Mouse (Mus musculus) hindbrain, postnatal 0 days (tissue): Measurements from ENCODE around the gene Exosc5. TPM values are rescaled to one million over a fixed set of nuclear protein-coding genes. Genes with fewer than 3 reads are reported as not detected.

Experiments used
- ATAC-seq: fragments of 200-750 bp; cut with Nextera tagmentation; 2 replicates; pipeline ENCODE4 v1.8.0; 2017; ENCODE audit warnings: mild to moderate bottlenecking, moderate TSS enrichment, moderate library complexity
- DNase-seq: peaks from one replicate; pipeline ENCODE4 v3.0.0-alpha.2; 2015; ENCODE audit warnings: low spot score
- H3K27ac ChIP-seq: fragments of 300-500 bp; sonication (generic); 2 replicates; pipeline ENCODE4 v1.5.1; 2014; ENCODE audit warnings: mild to moderate bottlenecking
- H3K27me3 ChIP-seq: fragments of 300-500 bp; sonication (generic); 2 replicates; pipeline ENCODE4 v1.6.1; 2014; ENCODE audit warnings: low read length, mixed read lengths; ENCODE audit not compliant: insufficient read depth
- H3K36me3 ChIP-seq: fragments of 300-500 bp; sonication (generic); 2 replicates; pipeline ENCODE4 v1.6.1; 2014; ENCODE audit warnings: low read length, mixed read lengths; ENCODE audit not compliant: insufficient read depth
- H3K4me1 ChIP-seq: fragments of 300-500 bp; sonication (generic); 2 replicates; pipeline ENCODE4 v1.6.1; 2014; ENCODE audit warnings: antibody characterized with exemption, low read length, mixed read lengths; ENCODE audit not compliant: insufficient read depth
- H3K4me2 ChIP-seq: fragments of 300-500 bp; sonication (generic); 2 replicates; pipeline ENCODE4 v1.6.1; 2014; ENCODE audit warnings: low read depth, mild to moderate bottlenecking, low read length, moderate library complexity, mixed read lengths
- H3K4me3 ChIP-seq: fragments of 300-500 bp; sonication (generic); 2 replicates; pipeline ENCODE4 v1.5.1; 2014; ENCODE audit warnings: low read length
- H3K9ac ChIP-seq: fragments of 300-500 bp; sonication (generic); replicated peaks from 2 replicates; pipeline ENCODE4 v1.6.1; 2014; ENCODE audit warnings: mild to moderate bottlenecking, low read length, moderate library complexity, mixed read lengths
- H3K9me3 ChIP-seq: fragments of 300-500 bp; sonication (generic); 2 replicates; pipeline ENCODE4 v1.6.1; 2016; ENCODE audit warnings: low read length, mixed read lengths
- CTCF ChIP-seq: IDR thresholded peaks from 2 replicates; pipeline ENCODE4 v1.5.1; 2016; ENCODE audit warnings: antibody characterized with exemption, control low read depth, low read depth
- WGBS: fragments of 180-500 bp; shearing (Covaris S2); extraction: QIAGEN DNeasy Blood & Tissue Kit; methylation state at CpG from one replicate; pipeline ENCODE4 v1.1.7; 2014; 5-methylcytosine and 5-hydroxymethylcytosine counted together
- polyA plus RNA-seq: library from polyadenylated mRNA; unstranded; fragments of >200 nt; fragmentation: Nextera tagmentation; extraction: Ambion mirVana; gene quantifications from 2 replicates; pipeline ENCODE4 v1.2.1, GENCODE M21; 2015
- total RNA-seq: library from RNA; depleted of rRNA; stranded (reverse); fragments of >200 nt; gene quantifications from 2 replicates; pipeline ENCODE4 v1.2.3, GENCODE M21; 2014

The Exosc5 gene
- total and polyA plus RNA-seq, 2 experiments from 2014 or later, result 33.9 to 39.2 TPM

DNA sequence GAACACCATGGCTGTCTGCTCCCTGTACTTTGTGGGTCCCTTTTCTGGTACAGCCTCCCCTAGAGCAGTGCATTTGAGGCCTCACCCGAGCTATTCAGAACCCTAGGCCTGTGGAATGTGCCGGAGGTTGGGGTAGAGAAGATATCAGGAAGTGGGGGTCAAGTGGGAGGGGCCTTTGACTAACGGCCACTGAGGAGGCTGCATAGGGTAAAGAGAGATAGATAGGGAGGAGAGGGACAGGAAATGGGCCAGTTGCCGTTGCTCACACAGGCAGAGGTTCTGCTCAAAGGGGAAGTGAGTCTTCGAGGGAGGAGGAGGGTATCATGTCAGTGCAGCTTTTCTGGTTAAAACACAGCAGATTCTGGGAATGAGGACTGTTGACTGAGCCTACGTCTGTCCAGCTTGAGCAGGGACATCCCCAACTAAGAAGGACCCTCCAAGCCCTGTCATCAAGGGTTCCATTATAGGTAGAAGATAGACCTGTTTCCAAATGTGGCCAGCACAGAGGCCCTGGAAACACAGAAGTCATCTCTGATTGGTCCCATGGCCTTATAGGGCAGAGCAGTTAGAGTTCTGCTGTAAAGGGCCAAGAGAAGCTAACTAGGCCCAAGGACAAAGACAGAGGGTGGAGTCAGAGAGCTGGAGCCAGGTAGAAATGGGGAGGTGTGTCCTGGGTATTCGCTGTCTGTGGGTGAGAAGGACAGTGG is 24.7 kb downstream of the Exosc5 start:
- Histone ChIP-seq H3K4me3 (no peak overlapping the region), H3K4me2 (no peak overlapping the region), H3K4me1 (peaks cover 11% of the 10 kb centered on the region; the same call in 1 of the 2 replicates), H3K9me3 (no peaks in the 10 kb centered on the region), H3K9ac (no peak overlapping the region), H3K27ac (no peak overlapping the region), H3K36me3 (no peaks in the 10 kb centered on the region), H3K27me3 (peaks cover 22% of the 10 kb centered on the region)
- no peak for DNase-seq
- no peak for ATAC-seq
- TF ChIP-seq CTCF, result no peak
- WGBS, result 77% methylated on average over 7 of the region's 7 CpGs

DNA sequence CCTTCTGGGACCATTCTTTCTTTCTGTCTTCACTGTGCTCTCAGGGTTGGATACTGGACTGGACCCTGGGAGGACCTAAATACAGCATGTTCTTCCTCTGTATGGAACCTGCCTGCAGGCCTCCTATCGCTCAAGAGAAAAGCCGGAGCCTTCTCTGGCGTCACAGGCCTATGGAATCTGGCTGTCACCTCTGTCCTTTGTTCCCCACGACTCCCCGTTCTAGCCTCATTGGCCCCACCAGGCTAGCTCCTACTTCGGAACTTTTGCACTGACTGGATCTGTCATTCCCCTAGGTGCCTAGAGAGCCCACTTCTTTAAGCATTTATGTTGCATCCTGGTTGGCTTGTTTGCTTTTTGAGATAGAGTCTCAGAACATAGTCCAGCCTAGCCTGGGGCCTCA is 25.7 kb downstream of the Exosc5 start:
- Histone ChIP-seq H3K4me3 (no peak overlapping the region), H3K4me2 (no peak overlapping the region), H3K36me3 (no peaks in the 10 kb centered on the region), H3K4me1 (peaks cover 11% of the 10 kb centered on the region; the same call in 1 of the 2 replicates), H3K27ac (no peak overlapping the region), H3K9me3 (no peaks in the 10 kb centered on the region), H3K27me3 (peaks cover 31% of the 10 kb centered on the region), H3K9ac (no peak overlapping the region)
- DNase-seq (no peak), ATAC-seq (no peak)
- TF ChIP-seq CTCF, result no peak
- WGBS, result 85% methylated on average over 6 of the region's 6 CpGs

DNA sequence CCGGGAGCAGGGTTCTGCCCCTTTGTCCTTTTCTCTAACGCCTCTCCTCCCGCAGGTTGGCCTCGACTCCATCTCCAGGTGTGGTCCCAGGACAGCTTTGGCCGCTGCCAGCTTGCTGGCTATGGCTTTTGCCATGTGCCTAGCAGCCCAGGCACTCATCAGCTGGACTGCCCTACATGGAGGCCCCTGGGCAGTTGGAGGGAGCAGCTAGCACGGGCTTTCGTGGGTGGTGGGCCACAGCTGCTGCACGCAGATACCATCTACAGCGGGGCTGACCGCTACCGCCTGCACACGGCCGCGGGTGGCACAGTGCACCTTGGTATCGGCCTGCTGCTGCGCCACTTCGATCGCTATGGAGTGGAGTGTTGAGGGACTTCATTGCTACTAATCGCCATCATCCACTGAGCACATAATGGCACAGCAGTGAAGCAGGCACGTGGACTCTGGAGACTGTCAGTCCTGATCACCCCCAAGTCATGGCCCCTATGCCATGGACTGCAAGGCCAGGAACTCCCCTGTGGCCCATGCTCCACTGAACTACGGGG is 27.0 kb downstream of the Exosc5 start:
- Histone ChIP-seq H3K9me3 (no peaks in the 10 kb centered on the region), H3K9ac (no peak overlapping the region), H3K27me3 (peaks cover 38% of the 10 kb centered on the region), H3K4me1 (peaks cover 11% of the 10 kb centered on the region; the same call in 1 of the 2 replicates), H3K4me2 (no peak overlapping the region; the same call in 1 of the 2 replicates), H3K36me3 (no peaks in the 10 kb centered on the region), H3K4me3 (peak overlapping the region; percentile 45; the same call in 1 of the 2 replicates), H3K27ac (no peak overlapping the region)
- DNase-seq, result no peak
- TF ChIP-seq CTCF, result no peak
- WGBS, result 74% methylated on average over 21 of the region's 21 CpGs
- ATAC-seq, result no peak

DNA sequence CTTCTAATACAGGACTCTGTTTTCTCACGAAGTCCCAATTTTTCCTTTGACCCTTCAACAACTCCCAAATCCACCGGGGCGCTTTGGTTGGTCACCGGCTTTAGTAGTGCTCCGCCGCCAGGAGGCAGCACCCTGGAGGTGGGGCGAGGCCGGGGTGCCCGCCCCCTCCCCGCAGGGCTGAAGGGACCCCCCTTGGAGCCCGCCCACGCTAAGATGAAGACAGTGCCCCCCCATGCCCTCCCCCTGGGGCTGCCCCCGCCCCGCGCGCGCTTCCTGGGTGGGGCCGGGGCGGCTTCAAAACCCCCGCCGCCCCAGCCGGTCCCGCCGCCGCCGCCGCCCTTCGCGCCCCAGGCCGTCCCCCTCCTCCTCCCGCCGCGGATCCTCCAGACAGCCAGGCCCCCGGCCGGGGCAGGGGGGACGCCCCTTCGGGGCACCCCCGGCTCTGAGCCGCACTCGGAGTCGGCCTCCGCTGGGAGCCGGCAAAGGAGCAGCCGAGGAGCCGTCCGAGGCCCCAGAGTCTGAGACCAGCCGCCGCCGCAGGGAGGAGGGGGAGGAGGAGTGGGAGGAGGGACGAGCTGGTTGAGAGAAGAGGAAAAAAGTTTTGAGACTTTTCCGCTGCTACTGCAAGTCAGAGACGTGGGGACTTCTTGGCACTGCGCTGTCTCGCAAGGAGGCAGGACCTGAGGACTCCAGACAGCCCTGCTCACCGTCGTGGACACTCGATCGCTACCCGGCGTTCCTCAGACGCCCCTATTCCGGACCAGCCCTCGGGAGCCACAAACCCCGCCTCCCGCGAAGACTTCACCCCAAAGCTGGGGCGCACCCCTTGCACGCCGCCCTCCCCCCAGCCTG is 27.9 kb downstream of the Exosc5 start, which contains the start of gene Tgfb1:
Gene Tgfb1 (plus strand): TSS at position 323 of the 852 bp plus-strand sequence.
- ATAC-seq (0 out of 2 replicates have a peak, but pooled peaks have one; percentile 13), DNase-seq (peak; percentile 40)
- peak within 1 kb of the TSS; percentile 86 for H3K4me2 ChIP-seq
- peak; percentile 47 for TF ChIP-seq CTCF
- H3K36me3 ChIP-seq, result no peaks in the 10 kb centered on the region
- H3K9me3 ChIP-seq, result no peaks in the 10 kb centered on the region
- H3K27ac ChIP-seq, result no peak within 1 kb of the TSS
- peak within 1 kb of the TSS; percentile 44 for H3K9ac ChIP-seq
- peaks cover 38% of the 10 kb centered on the region for H3K27me3 ChIP-seq
- 1% methylated on average over 45 of the region's 69 CpGs for WGBS
- H3K4me3 ChIP-seq, result peak within 1 kb of the TSS; percentile 45
- H3K4me1 ChIP-seq, result peaks cover 11% of the 10 kb centered on the region; the same call in 1 of the 2 replicates

DNA sequence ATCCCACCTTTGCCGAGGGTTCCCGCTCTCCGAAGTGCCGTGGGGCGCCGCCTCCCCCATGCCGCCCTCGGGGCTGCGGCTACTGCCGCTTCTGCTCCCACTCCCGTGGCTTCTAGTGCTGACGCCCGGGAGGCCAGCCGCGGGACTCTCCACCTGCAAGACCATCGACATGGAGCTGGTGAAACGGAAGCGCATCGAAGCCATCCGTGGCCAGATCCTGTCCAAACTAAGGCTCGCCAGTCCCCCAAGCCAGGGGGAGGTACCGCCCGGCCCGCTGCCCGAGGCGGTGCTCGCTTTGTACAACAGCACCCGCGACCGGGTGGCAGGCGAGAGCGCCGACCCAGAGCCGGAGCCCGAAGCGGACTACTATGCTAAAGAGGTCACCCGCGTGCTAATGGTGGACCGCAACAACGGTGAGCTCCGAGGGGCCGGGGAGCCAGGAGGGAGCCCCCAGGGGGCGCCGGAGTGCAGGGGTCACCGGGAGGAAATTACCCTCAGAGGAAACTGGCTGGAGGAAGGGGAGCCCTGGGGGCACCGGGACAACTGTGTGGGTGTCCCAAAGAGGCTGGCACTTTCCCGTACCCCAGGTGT is 28.9 kb downstream of the Exosc5 start:
- Histone ChIP-seq H3K36me3 (no peaks in the 10 kb centered on the region), H3K27ac (no peak overlapping the region), H3K27me3 (peaks cover 38% of the 10 kb centered on the region), H3K9me3 (no peaks in the 10 kb centered on the region), H3K9ac (peak overlapping the region; percentile 31; the same call in 1 of the 2 replicates), H3K4me2 (peak overlapping the region; percentile 86), H3K4me3 (peak overlapping the region; percentile 45), H3K4me1 (peaks cover 11% of the 10 kb centered on the region; the same call in 1 of the 2 replicates)
- DNase-seq (peak; percentile 3), ATAC-seq (no peak)
- peak; percentile 9; the same call in 1 of the 2 replicates for TF ChIP-seq CTCF
- under 1% methylated on average over 47 of the region's 47 CpGs for WGBS
